Mouse (Mus musculus): ENCODE data around the gene Ccdc33. TPM values are rescaled to one million over a fixed set of nuclear protein-coding genes. Genes with fewer than 3 reads are reported as not detected.

Gene Ccdc33
- total RNA-seq (2022): not detected

DNA sequence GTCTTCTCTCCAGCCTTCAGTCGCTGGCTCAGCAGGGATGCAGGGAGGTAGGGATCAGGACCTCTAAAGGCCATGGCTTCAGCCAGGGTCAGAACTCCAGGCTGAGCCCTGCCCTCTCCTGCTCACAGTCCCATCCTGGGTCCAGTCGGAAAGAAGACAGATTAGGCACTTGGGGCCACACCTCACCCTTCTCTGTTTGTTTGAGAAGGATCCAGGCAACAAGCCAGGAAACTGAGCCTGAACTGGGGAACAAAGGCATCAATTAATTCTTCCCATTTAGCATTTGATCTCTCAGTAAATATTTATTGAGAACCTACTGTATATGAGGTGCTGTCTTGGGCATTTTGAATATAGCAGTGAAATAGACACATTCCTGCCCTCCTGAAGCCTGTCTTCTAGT is at the start of gene Ccdc33:
TSS of gene Ccdc33 (minus strand) at position 153 of the 400 bp plus-strand sequence.
- DNase-seq (ENCODE audit: low spot score in 2 of 2): no peak

DNA sequence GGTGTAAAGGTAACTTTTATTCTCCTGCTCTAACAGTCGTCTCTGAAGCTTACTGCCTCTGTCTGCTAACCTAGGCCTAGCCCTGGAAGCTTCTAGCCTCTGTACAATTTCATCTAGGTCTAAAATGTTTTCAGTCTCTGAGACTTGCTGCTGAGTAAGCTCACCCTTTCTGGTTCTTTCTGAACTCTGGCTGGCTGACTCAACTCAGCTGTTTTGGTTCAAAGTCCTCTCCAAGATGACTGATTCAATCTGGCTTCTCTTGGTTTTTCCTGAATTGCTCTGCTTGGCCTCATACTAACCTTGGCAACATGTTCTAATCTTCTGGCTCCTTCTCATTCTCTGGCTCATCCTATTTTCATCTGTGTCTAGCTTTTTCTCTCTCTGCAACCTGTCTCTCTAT is 47.2 kb upstream of the Ccdc33 start:
- DNase-seq (ENCODE audit: low spot score in 2 of 2): no peak

DNA sequence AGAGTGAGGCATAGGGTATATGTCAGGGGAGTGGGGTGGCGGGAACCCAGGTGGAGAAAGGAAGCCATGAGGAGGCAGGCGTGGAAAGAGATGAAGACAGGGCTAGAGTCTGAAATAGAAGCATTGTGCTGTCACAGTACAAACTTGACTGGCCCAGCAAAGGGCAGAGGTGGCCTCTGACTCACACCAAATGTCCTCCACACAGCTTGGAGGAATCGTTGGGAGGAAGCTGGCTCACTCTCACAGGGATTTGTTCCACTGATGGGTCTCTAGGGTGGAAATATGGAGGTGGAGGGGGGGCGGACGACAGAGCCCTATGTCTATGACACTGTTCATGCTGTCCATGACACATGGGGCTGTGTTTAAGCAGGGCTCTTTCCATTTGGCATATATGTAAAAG is 44.5 kb upstream of the Ccdc33 start:
- DNase-seq (ENCODE audit: low spot score in 2 of 2): no peak

DNA sequence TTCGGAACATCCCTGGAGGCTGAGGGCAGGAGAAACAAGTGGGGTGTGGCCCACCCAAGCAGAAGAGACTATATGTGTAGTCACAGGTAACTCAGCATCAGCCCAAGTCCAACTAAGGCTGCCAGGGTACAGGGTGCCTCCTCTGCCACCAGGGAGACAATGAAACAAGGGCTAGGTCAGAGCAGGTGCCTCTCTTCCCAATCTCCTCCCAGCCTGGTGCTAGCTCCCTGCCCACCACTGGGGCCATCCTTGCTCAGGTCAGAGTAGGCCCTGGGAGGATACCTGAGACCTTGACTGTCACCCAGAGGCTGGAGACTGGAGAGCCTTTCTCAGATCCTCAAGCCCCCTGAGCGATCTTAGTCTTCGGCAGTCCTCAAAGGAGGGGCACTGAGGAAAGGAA is 43.5 kb upstream of the Ccdc33 start:
- DNase-seq (ENCODE audit: low spot score in 2 of 2): no peak

DNA sequence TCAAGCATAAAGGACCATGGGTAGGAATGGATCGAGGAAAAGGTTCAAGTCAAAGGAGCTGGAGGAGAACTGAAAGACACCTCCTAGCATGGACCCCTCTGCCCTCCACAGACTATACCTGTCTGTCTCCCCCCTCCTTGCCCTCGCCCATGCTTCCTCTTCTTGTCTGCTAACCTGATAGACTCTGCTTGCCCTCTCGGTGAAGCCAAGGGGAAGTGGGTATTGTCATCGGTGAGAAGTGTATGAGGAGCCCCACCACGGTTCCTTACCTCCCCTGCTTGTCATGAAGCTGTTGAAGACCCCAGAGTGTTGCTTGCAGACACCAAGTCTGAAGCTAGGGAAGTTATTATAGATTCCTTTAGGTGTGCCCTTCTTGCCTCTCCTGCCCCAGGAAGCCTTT is 41.7 kb upstream of the Ccdc33 start:
- no peak for DNase-seq (ENCODE audit: low spot score in 2 of 2)

DNA sequence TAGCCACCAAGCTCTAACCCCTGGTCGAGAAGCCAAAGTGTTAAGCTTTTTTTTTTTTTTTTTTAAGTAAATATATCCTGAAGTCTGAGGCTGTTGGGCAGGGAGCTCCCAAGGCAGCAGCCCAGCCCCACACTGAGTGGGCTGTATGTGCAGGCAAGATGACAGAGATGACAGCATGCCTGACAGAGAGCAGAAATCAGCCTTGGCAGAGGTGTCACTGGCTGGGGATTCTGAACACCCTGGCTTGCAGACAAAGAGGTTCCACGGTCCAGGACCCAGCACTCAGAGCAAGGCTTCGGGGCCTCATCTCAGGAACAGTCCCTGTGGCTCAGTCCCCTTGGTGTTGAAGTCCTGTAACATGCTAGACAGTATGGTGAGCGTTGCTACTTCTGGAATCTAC is 41.2 kb upstream of the Ccdc33 start:
- no peak for DNase-seq (ENCODE audit: low spot score in 2 of 2)

DNA sequence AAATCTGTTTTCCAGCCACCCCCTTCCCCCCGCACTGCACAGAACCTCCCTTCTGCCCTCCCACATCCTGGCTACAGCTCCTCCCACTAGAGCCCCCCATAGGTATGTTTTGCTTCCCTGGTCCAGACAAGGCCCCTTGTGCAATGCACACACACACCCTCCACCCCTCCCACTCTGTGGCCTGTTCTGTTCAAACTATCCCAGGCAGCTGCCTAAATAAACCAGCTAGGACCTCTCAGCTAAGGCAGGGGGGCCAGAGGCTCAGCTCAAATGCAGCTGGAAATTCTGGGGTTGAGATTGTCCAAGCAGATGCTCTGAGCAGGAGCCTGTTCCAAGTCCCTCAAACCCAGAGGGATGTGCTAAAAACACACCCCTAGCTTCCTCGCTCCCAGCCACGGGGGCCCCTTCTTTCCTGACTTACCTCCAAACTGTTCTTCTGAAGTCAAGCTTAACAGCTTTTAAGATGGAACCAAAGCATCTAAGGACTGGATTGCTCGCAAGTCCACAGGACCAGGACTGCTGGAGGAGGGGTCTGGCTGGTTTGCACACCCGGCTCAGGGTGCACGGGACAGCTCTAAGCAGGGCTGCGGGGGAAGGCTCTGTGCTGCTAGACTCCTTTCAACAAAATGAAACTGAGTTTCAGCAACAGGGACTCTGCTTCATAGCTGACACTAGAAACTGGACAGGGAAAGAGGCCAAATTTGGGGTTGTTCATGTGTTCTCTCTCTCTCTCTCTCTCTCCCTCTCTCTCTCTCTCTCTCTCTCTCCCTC is 40.1 kb upstream of the Ccdc33 start:
- DNase-seq (ENCODE audit: low spot score in 2 of 2): peak; percentile 42 to 73

DNA sequence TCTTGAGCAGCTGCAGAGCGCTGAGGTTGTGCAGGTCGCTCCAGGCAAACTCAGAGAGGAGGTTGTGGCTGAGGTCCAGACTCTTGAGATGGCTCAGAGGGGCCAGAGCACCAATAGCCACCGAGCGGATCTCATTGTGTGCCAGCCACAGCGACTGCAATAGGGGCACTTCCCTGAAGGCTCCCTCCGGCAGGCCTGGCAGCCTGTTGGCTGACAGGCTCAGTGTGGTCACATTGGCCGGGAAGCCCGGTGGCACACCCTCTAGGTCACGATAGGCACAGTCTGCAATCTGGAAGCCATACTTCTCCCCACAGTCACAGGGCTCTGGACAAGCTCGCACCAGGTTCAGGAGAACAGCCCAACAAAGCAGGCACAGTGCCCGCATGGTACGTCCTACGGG is 39.2 kb upstream of the Ccdc33 start:
- DNase-seq (ENCODE audit: low spot score in 2 of 2): no peak

DNA sequence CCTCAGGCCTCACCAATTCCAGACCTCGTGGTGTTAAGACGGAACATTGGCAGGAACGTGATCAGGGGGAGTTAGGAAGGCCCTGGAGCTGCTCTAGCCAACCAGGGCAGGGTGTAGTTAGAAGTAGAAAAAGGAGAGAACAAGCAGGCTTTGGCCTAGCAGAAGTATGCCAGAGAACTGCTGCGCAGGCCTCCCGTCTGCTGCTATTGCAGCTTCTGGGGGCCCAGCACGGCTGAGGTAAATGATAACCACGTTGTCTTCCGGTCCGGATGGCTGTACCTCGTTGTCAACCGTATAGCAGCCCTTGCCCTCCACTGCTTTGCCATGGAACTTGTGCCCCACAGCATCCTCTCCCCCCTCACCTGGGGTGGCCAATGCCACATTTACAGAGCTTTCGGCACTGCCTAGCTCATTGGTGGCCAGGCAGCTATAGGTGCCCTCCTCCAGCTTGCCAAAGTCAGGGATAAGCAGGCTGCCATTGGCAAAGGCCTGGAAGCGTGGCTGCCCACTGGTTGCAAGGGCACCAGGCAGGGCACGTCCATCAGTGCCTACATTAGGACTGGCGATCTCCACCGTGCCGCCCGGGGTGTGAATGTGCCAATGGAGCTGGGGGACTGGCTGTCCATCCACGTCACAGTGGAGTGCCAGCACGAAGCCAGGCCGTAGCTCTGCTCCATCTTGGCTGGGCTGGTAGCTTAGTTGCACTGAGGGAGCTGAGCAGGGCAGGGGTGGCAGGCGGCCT is 38.4 kb upstream of the Ccdc33 start:
- no peak for DNase-seq (ENCODE audit: low spot score in 2 of 2)

DNA sequence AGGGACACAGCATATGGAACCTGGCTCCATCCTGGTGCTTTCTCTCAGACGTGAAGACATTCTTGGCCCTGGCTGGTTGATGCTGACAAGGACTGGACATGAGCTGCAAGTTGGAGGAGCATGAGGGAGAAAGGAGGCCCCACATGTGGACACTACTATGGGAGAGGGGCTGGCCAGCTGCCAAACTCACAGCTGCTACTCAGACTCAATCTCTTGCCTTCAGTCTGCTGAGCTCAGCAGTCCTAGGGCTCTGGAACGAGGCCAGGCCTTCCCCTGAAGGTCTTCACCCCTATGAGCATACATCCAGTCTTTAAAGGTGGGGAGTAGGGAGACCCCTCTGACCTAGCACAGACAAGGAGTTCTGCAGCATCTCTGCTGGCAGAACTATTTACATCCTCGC is 36.7 kb upstream of the Ccdc33 start:
- peak in 1 of 2 experiments; percentile 49 for DNase-seq (ENCODE audit: low spot score in 2 of 2)

DNA sequence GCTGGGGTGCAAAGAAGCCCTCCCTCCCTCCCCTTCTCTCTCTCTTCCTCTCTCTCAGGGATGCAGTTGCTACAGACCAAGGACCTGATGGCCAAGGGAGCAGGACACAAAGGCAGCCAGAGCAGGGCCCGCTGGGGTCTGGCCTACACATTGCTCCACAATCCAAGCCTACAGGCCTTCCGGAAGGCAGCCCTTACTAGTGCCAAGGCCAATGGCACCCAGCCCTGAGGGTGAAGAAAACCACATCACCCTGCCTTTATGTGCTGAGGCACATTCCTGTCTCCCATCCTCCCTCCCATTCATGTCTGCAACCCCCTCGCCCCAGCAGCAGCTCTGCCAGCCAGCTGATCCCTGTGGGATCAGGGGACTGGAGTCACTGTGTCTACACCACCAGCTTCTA is 34.5 kb upstream of the Ccdc33 start:
- no peak for DNase-seq (ENCODE audit: low spot score in 2 of 2)

DNA sequence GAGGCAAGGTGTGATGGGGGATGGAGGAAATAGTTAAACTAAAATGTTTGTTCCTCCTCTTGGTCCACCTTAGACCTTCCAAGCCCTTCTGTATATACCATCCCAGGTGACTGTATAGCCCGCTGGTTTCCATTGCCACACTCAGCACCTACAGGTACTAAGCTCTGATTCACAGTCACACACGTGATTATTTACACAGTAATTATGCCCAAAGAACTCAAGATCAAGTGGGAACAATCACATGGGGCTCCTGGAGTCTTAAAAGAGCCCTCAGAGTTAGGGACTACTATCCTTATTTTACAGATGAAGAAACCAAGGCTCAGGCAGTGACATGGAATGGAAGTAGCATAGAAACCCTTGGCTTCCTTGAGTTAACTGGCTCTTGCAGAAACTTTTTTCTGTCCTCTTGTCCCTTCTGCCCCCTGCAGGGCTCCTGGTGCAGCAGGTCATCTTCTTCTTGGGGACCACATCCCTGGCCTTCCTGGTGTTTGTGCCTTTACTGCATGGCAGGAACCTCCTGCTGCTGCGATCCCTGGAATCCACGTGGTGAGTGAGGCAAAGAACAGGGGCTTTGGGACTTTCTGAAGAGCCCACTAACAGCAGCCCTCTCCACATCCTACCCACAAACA is 32.2 kb upstream of the Ccdc33 start:
- no peak for DNase-seq (ENCODE audit: low spot score in 2 of 2)

DNA sequence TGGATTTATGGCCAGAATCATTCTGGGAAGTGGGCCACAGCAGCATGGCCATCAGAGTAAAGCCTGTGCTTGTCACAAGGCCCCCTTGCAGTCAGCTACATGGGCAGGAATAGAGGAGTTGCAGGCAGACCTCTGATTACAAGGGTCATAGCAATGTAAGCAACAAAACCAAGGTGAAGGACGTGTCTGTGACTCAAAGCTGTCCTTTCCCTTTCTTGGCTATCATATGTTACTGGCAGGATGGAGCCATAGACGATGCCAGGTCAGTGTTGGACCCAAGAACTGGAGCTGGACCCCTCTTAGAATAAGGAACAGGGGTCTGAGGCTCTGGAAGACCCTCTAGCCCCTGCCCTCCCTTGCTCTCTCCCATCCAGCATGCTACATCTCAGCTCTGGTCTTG is 30.2 kb upstream of the Ccdc33 start:
- DNase-seq (ENCODE audit: low spot score in 2 of 2): no peak

DNA sequence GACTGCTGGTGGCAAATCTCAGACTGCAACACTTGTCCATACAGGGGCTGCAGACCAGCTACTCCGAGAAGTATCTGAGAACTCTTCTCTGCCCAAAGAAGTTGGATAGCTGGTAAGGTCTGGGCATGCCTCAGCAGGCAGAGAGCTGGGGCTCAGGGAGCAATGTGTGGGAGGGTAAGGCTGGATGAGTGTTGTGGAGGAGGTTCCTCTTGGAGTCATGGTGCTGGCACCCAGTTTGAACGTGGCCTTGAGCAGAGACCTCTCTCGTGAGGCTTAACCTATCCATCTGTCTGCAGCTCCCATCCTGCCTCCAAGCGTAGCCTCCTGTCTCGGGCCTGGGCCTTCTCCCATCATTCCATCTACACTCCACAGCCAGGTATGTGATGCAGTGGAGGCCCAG is 26.8 kb upstream of the Ccdc33 start:
- no peak for DNase-seq (ENCODE audit: low spot score in 2 of 2)

DNA sequence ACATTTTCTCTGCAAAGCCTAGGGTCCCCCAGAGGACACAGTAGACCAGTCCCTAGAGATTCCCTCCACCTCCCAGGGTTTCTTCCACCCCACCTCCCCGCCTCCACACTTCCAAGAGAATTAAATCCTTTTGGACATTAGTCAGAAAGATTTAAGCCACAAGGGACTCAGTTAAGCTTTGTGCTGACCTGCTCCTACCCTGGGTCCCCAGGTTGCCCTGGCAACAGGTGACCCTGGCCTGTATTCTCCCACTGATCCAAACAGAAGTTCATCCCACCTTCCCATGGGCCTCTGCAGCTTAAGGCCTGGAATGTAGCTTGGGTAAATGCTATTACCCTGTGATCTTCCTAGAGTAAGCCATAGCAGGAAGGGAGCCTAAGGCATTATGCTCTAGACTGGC is 26.0 kb upstream of the Ccdc33 start:
- DNase-seq (ENCODE audit: low spot score in 2 of 2): no peak

DNA sequence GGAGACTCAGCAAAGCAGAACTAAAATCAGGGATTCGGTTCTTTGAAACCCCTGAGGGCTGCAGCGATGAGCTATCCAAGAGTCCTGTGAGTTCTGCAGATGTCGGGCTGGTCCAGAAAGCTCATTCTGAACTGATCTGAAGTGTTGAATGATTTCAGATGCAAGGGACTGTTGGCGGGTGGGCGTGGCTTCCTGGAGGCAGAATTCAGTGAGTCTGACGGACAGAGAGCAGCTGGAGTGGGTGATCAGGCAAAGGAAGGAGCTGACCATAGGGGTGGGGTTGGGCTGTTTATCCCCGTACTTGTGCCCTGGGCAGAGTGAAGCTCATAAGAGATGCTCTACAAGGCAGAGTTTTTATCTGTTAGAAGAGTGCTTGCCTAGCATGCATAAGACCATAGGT is 24.8 kb upstream of the Ccdc33 start:
- DNase-seq (ENCODE audit: low spot score in 2 of 2): peak in 1 of 2 experiments; percentile 34

DNA sequence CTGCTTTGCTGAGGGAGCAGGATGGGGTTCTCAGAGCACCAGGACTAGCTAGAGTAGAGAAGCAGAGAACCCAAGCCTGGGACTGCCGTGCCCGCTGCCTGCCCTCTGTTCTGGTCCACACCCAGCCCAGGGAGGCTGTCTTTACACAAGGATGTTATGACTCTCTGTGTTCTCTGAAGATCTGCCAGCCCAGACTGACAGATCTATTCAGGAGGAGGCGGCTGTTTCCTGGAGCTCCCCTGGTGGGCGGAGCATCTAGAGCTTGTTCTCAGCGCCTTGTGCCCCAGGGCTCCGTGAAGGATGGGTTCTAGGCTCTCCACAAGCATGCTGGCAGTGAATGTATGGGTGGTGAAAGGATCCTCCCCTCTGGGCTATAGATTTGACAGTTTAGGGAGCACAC is 21.3 kb upstream of the Ccdc33 start:
- no peak for DNase-seq (ENCODE audit: low spot score in 2 of 2)

DNA sequence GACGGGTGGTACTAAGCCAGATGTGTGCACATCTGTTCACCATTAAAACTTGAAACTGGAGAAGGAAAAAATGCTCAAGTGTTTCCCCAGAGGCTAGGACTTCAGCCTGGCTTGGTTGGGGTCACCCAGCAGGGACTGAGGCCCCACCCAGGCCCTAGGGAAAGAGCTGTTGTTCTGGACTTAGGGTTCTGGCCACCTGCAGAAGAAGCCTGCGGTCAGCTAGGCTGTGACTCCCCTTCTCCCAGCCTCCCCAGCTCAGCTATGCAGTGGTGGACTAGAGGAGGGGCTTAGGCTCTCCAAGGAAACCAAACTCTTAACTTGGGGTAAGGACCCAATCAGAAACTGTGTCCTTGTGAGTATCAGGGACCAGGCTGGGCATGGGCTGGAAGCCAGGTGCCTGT is 17.3 kb upstream of the Ccdc33 start:
- DNase-seq (ENCODE audit: low spot score in 2 of 2): no peak

DNA sequence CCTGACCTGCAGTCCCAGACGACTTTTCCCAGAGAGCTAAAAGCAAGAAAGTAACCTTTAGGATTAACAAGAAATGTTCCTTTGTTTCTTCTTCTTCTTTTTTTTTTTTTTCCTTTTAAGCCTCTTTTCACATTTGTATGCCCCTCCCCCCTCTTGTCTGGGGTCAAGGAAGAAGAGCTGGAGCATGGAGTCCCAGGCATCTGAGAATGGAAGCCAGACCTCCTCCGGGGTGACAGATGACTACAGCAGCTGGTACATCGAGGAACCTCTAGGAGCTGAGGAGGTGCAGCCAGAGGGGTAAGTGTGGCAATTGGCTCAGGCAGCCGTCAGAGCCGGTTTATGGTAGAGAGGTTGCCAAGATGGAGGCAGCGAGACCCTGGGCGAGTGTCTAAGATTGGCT is 16.3 kb upstream of the Ccdc33 start:
- no peak for DNase-seq (ENCODE audit: low spot score in 2 of 2)

DNA sequence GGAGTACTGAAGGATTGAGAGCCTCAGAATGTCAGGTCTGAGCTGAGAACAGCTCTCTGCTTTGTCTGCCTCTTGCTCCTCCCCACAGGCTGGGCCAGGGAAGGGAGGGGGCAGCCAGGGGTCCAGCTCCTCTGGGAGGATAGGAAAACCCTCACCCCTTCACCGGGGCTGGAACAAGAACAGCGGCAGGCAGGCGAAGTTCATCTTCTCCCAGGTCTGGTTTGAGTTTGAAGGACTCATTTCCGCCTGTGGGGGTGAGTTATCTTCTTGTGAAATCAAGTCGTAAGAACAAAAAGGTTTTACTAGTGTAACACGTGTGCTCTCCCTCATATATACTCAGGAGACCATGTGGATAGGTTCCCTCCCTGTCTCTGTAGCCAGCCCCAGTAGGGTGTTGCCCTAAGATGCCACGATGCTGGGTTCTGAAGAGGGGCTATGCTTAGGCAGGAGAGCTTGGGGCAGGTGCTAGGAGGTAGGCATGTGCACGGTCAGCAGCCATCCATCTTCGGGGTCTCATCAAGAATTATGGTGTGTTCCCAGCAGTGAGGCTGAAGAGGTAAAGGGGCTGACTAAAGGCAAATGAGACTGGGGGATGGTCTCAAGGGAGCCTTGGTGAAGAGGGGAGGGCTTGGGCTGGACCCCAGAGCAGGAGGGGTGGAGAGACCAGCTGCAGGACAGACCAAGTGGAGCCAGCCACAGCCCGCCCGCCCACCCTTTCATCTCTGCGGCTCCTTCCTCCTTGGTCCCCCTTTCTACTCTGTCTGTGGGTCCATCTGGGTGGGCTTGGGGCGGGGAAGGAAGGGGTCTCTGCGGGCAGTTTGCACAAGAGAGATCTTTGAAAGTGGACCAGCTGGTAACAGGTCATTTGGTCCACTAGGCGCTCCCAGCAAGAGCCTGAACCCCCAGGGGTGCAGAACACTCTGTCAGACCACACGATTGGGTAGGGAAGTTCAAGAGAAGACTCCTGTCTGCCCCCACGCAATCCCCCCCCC is 15.6 kb upstream of the Ccdc33 start:
- no peak for DNase-seq (ENCODE audit: low spot score in 2 of 2)

DNA sequence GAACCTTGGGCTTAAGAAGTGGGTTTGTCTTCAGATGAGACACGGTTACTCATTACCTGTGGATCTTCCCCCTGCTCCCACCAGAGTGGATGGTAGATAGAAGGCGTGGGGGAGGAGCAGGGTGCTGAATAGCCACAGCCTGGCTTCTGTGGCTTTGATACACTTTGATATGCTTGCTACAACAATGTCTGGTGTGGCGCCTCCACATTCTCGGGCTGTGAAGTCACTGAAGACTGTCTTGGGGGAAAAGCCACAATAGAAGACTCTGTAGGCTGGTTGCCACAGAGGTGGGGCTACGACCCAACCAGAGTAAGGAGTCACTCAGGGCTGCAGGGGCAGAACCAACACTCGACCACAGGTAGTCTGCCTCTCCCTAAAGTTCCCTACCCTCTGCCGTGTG is 13.1 kb upstream of the Ccdc33 start:
- DNase-seq (ENCODE audit: low spot score in 2 of 2): no peak
